Mouse (Mus musculus) intestine, embryonic 15.5 days (tissue): ENCODE data around the gene Olfr1394. TPM values are rescaled to one million over a fixed set of nuclear protein-coding genes. Genes with fewer than 3 reads are reported as not detected.

Experiments used
- ATAC-seq: fragments of 200-750 bp; cut with Nextera tagmentation; 2 replicates; pipeline ENCODE4 v1.8.0; 2017; ENCODE audit warnings: moderate TSS enrichment, moderate library complexity
- H3K27ac ChIP-seq: fragments of 300-500 bp; sonication (generic); 2 replicates; pipeline ENCODE4 v1.5.1; 2015; ENCODE audit warnings: mild to moderate bottlenecking, inconsistent platforms
- H3K27me3 ChIP-seq: fragments of 300-500 bp; sonication (generic); replicated peaks from 2 replicates; pipeline ENCODE4 v1.6.1; 2015; ENCODE audit warnings: inconsistent platforms
- H3K36me3 ChIP-seq: fragments of 300-500 bp; sonication (generic); 2 replicates; pipeline ENCODE4 v1.6.1; 2015; ENCODE audit warnings: inconsistent platforms
- H3K4me1 ChIP-seq: fragments of 300-500 bp; sonication (generic); replicated peaks from 2 replicates; pipeline ENCODE4 v1.6.1; 2015; ENCODE audit warnings: inconsistent platforms
- H3K4me2 ChIP-seq: fragments of 300-500 bp; sonication (generic); replicated peaks from 2 replicates; pipeline ENCODE4 v1.6.1; 2015; ENCODE audit warnings: mild to moderate bottlenecking, inconsistent platforms
- H3K4me3 ChIP-seq: fragments of 300-500 bp; sonication (generic); replicated peaks from 2 replicates; pipeline ENCODE4 v1.5.1; 2015; ENCODE audit warnings: inconsistent platforms
- H3K9ac ChIP-seq: fragments of 300-500 bp; sonication (generic); 2 replicates; pipeline ENCODE4 v1.6.1; 2015; ENCODE audit warnings: inconsistent platforms
- H3K9me3 ChIP-seq: fragments of 300-500 bp; sonication (generic); 2 replicates; pipeline ENCODE4 v1.6.1; 2016; ENCODE audit warnings: inconsistent platforms
- WGBS: fragments of 180-500 bp; shearing (Covaris S2); methylation state at CpG from one replicate; pipeline ENCODE4 v1.1.7; 2015; 5-methylcytosine and 5-hydroxymethylcytosine counted together
- polyA plus RNA-seq: library from polyadenylated mRNA; unstranded; fragments of >200 nt; fragmentation: Nextera tagmentation; extraction: Ambion mirVana; gene quantifications from 2 replicates; pipeline ENCODE4 v1.2.1, GENCODE M21; 2015

The Olfr1394 gene
- polyA plus RNA-seq, 1 experiment from 2014 or later = not detected

DNA sequence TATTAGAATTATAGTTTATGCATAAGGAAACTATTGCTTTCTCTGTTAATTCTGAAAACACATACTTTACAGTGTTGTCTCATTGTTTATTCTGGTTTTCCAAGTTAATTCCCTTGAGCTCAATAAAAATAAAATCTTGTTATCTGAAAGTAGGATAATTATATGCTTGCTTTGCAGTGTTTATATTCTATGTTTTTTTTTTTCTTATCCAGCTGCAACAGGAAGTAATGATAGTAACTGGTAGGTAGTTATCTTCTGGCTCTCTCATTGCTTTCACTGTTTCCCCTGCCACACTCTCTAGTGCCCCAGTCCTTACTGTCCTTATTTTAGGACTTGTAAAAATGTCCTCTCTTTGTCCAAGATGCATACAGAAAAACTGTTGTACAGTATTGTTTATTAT is 46.5 kb downstream of the Olfr1394 start:
- no peaks in the 10 kb centered on the region for H3K9me3 ChIP-seq
- peaks cover 8% of the 10 kb centered on the region for H3K4me1 ChIP-seq
- H3K27me3 ChIP-seq = no peaks in the 10 kb centered on the region
- H3K9ac ChIP-seq = no peak overlapping the region
- H3K27ac ChIP-seq = no peak overlapping the region
- no peak overlapping the region for H3K4me3 ChIP-seq
- no peaks in the 10 kb centered on the region for H3K36me3 ChIP-seq
- no peak overlapping the region for H3K4me2 ChIP-seq
- ATAC-seq = no peak

DNA sequence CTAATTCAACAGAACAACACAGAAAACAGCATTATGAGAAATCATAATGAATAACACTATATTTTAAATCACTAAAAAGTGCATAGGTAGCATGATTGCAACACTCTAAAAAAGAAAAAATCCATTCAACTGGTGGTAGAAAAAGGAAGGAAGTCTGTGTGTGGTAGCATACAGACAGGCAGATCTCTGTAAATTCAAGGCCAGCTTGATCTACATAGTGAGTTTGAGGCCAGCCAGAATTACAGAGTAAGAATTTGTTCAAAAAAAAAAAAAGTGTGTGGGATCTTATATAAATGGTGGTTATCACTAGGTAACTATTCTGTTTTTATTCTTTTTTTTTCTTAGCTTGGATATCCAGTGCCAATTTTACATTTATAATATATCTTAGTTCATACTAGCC is 47.0 kb downstream of the Olfr1394 start:
- H3K27me3 ChIP-seq = no peaks in the 10 kb centered on the region
- H3K27ac ChIP-seq = no peak overlapping the region
- no peak overlapping the region for H3K4me2 ChIP-seq
- no peaks in the 10 kb centered on the region for H3K36me3 ChIP-seq
- H3K4me3 ChIP-seq = no peak overlapping the region
- no peak for ATAC-seq
- no peak overlapping the region for H3K9ac ChIP-seq
- no peaks in the 10 kb centered on the region for H3K9me3 ChIP-seq
- H3K4me1 ChIP-seq = peaks cover 8% of the 10 kb centered on the region

DNA sequence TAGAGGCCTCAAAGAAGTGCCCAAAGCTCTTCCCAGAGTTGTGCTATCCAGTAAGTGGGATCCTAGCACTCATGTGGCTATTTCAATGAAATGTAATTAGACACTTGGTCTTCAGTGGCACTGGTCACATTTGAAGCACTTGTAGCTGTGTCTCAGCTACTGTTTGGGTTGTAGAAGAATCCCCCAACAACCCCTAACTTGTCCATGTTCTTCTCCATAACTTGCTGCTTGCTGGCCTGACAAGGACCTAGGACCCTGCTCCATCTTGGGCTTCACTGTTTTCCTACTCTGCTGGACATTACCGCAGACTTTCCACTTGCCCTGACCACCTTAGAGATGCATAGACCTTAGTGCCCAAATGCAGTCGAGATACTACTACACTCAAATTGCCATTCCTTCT is 47.9 kb downstream of the Olfr1394 start:
- no peaks in the 10 kb centered on the region for H3K9me3 ChIP-seq
- peak overlapping the region; percentile 96 for H3K27ac ChIP-seq
- H3K4me2 ChIP-seq = peak overlapping the region; percentile 77
- H3K4me3 ChIP-seq = peak overlapping the region; percentile 61
- no peak for ATAC-seq
- H3K4me1 ChIP-seq = peaks cover 8% of the 10 kb centered on the region
- 46% methylated on average over 2 of the region's 2 CpGs for WGBS
- peak overlapping the region; percentile 78 for H3K9ac ChIP-seq
- H3K36me3 ChIP-seq = 0 out of 2 replicates have a peak, but pooled peaks cover 2% of the 10 kb centered on the region
- no peaks in the 10 kb centered on the region for H3K27me3 ChIP-seq

GRCm38 (mm10) chr11:49202523-49203061 is 48.4 kb downstream of the Olfr1394 start:
- Histone ChIP-seq H3K36me3 (0 out of 2 replicates have a peak, but pooled peaks cover 2% of the 10 kb centered on the region), H3K27ac (peak overlapping the region; percentile 96), H3K9ac (peak overlapping the region; percentile 78), H3K4me1 (peaks cover 8% of the 10 kb centered on the region), H3K27me3 (no peaks in the 10 kb centered on the region), H3K9me3 (no peaks in the 10 kb centered on the region), H3K4me2 (peak overlapping the region; percentile 77), H3K4me3 (peak overlapping the region; percentile 61)
- ATAC-seq = peak; percentile 29
- 1% methylated on average over 10 of the region's 10 CpGs for WGBS

DNA sequence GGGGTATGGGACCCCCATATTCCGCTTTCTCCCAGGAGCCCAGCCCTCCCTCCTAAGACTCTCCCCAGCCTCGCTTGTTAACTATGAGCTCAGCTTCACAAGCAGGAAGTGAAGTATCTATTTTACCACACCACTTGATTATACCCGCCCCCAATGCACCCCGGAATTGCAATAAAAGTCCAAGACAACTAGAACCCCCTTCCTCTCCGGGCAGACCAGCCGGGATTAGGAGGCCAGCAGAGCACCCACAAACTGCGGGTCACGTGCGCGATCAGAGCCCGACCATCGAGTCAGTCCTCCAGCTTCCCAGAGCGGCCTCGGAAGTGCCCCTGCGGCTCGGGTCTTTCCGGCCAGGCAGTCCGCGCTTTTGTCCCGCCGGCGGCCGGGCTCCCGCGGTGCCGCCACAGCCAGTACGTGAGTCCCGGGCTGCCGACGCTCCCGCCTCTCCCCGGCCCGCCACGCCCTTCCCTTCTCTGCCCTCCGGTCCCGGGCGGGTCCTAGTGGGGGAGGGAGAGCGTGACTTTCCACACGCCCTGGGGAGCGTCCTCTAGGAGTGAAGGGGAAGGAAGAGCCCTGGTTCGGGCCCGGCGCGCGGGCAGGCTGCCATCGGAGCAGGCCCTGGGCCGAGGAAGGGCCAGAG is 49.1 kb downstream of the Olfr1394 start, which contains the start of gene Zfp62:
Zfp62 (plus strand) TSS at position 164 of the 640 bp plus-strand sequence.
- Histone ChIP-seq H3K4me2 (peak within 1 kb of the TSS; percentile 77), H3K9ac (peak within 1 kb of the TSS; percentile 78), H3K4me3 (peak within 1 kb of the TSS; percentile 61), H3K27ac (peak within 1 kb of the TSS; percentile 96), H3K4me1 (peaks cover 8% of the 10 kb centered on the region), H3K9me3 (no peaks in the 10 kb centered on the region), H3K36me3 (0 out of 2 replicates have a peak, but pooled peaks cover 2% of the 10 kb centered on the region), H3K27me3 (no peaks in the 10 kb centered on the region)
- under 1% methylated on average over 44 of the region's 47 CpGs for WGBS
- peak; percentile 96 for ATAC-seq

DNA sequence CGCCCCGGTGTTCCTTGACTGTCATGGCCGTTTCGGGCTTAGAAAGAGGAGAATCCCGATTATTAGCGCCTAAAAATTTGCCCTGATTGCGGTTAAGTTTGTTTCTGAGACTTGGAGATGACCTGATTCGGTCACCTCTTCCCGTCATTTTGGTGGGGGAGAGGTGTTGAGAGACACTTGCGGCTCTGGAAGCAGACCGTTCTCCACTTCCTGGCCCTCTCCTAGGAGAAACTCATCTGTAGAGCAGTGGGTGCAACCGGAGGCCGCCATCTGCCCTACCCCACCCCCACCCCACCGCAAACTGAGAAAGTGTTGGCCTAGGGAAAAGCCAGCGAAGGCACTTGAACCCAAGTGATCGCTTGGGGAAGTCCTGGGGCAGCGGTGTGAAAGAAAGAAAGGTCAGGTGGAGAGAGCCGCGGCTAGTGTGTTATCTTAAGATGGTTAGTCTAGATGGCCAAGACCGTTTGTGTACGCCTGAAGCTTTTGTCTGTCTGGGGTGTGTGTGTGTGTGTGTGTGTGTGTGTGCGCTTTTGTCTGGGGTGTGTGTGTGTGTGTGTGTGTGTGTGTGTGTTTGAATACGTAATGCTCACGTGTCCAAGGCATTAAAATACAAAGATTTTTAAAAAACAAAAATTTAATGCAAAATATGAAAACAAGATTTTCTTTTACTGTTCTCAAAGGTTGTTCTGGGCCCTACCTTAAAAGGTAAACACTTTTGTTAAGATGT is 49.8 kb downstream of the Olfr1394 start:
- Histone ChIP-seq H3K4me2 (peak overlapping the region; percentile 77), H3K9ac (peak overlapping the region; percentile 78), H3K4me3 (peak overlapping the region; percentile 61), H3K9me3 (no peaks in the 10 kb centered on the region), H3K36me3 (0 out of 2 replicates have a peak, but pooled peaks cover 2% of the 10 kb centered on the region), H3K4me1 (peaks cover 8% of the 10 kb centered on the region), H3K27me3 (no peaks in the 10 kb centered on the region), H3K27ac (peak overlapping the region; percentile 96)
- under 1% methylated on average over 24 of the region's 24 CpGs for WGBS
- peak; percentile 80 for ATAC-seq

DNA sequence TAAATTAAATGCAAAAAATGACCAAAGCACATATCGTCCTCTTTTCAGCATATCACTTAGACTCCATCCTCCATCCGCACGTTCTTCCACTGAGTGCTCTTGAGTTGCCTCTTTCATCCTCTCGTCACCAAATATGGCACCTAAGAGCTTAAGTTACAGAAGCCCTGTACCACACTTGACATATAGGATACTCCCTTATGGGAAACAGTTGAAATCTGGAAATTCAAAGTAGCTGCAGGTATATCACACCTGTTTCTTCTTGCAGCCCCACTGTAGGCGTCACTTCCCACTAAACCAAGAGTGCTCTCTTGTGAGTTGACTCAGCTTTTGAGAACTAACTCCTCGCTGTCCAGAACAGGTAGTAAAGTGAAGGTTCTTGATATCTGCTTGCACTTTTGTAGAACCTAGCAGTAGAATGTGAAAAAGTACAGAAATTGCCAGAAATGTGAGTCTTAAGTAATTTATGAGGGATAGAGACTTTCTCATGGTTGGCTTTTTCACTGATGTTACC is 51.0 kb downstream of the Olfr1394 start:
- Histone ChIP-seq H3K4me1 (peaks cover 8% of the 10 kb centered on the region), H3K9ac (no peak overlapping the region), H3K4me2 (peak overlapping the region; percentile 77), H3K27ac (no peak overlapping the region), H3K4me3 (no peak overlapping the region; the same call in 1 of the 2 replicates), H3K27me3 (no peaks in the 10 kb centered on the region), H3K9me3 (no peaks in the 10 kb centered on the region), H3K36me3 (0 out of 2 replicates have a peak, but pooled peaks cover 2% of the 10 kb centered on the region)
- ATAC-seq = no peak
- WGBS = 83% methylated on average over 6 of the region's 6 CpGs

DNA sequence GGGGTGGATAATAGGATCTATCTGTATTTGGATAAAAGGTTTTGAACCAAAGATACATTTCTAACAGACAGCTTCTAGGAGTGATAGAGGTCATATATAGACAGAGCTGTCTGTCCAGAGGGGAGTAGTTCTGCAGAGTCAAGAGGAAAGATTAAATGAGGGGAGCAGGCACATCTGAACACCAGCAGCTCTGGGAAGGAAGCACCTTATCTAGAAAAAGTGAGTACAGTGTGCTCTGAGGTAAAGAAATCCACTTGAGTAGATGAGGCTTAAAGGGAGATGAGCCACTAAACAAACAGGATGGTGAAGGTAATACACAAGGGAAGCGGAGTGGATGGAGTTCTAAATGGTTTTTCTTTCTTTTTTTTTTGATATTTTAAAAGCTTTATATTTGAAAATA is 53.3 kb downstream of the Olfr1394 start:
- WGBS = 88% methylated on average over 1 of the region's 1 CpGs
- ATAC-seq = no peak
- no peak overlapping the region for H3K4me2 ChIP-seq
- H3K36me3 ChIP-seq = peaks cover 2% of the 10 kb centered on the region; the same call in 1 of the 2 replicates
- peaks cover 3% of the 10 kb centered on the region for H3K4me1 ChIP-seq
- no peak overlapping the region for H3K9ac ChIP-seq
- H3K27ac ChIP-seq = no peak overlapping the region
- no peak overlapping the region for H3K4me3 ChIP-seq
- no peaks in the 10 kb centered on the region for H3K9me3 ChIP-seq
- no peaks in the 10 kb centered on the region for H3K27me3 ChIP-seq

Other genes starting within 250 kb of the Olfr1394 start
- 4.5 and 5.0 TPM in 2 replicates for gene Psme2b, start 208.2 kb upstream of the Olfr1394 start, polyA plus RNA-seq
- gene Olfr56, start 175.5 kb upstream of the Olfr1394 start, polyA plus RNA-seq = not detected in 2 replicates
- 0.67 and 1.0 TPM in 2 replicates for gene 9930111J21Rik1, start 175.0 kb upstream of the Olfr1394 start, polyA plus RNA-seq
- gene Gm12185, start 162.2 kb upstream of the Olfr1394 start, polyA plus RNA-seq = not detected in 2 replicates
- 1.8 and 2.2 TPM in 2 replicates for gene Tgtp1, start 160.2 kb upstream of the Olfr1394 start, polyA plus RNA-seq
- 0.76 and 1.1 TPM in 2 replicates for gene 9930111J21Rik2, start 103.1 kb upstream of the Olfr1394 start, polyA plus RNA-seq
- 0.56 and 0.88 TPM in 2 replicates for gene Tgtp2, start 90.2 kb upstream of the Olfr1394 start, polyA plus RNA-seq
- gene Ifi47, start 77.8 kb upstream of the Olfr1394 start, polyA plus RNA-seq = 3.1 and 3.2 TPM in 2 replicates
- not detected in 2 replicates for gene Olfr1396, start 39.5 kb upstream of the Olfr1394 start, polyA plus RNA-seq
- not detected in 2 replicates for gene Olfr1395, start 12.1 kb upstream of the Olfr1394 start, polyA plus RNA-seq
- 1.7 and 2.2 TPM in 2 replicates for gene Btnl9, start 32.8 kb downstream of the Olfr1394 start, polyA plus RNA-seq
- 24.4 and 28.6 TPM in 2 replicates for gene Zfp62, start 48.9 kb downstream of the Olfr1394 start, polyA plus RNA-seq
- gene Mgat1, start 89.8 kb downstream of the Olfr1394 start, polyA plus RNA-seq = 53.5 and 61.2 TPM in 2 replicates
- not detected in 2 replicates for gene Olfr1393, start 123.9 kb downstream of the Olfr1394 start, polyA plus RNA-seq
- not detected in 2 replicates for gene Olfr1392, start 130.9 kb downstream of the Olfr1394 start, polyA plus RNA-seq
- not detected in 2 replicates for gene Olfr10, start 150.4 kb downstream of the Olfr1394 start, polyA plus RNA-seq
- gene Olfr1391, start 168.4 kb downstream of the Olfr1394 start, polyA plus RNA-seq = not detected in 2 replicates
- gene Olfr1390, start 180.8 kb downstream of the Olfr1394 start, polyA plus RNA-seq = not detected in 2 replicates